Mouse (Mus musculus): ENCODE measurements at regions not wholly inside any gene's neighbourhood (a gene's known extent, or its start where the extent isn't known, plus 50 kb on each side); places are given as distances from the start of the nearest gene placed in this dataset.

DNA sequence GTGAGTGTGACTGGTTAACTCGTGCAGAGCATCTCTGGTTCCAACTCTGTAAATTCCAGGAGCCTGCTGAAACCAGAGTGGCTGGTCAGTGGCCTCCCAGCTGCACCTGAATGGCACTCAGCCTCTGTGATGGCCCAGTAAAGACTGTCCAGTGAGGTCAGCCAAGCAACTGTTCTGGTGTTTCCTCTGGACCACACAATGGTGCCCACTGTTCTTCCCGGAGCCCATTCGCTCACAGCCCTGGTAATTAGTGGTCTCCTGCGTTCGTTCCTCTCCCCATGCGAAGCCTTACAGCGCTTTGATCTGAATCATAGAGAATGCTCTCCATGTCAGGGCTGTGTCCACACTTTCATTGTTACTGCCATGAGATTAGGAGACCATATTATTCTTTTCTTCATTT is 75.5 kb downstream of the Enkur start:
- DNase-seq: no peak

DNA sequence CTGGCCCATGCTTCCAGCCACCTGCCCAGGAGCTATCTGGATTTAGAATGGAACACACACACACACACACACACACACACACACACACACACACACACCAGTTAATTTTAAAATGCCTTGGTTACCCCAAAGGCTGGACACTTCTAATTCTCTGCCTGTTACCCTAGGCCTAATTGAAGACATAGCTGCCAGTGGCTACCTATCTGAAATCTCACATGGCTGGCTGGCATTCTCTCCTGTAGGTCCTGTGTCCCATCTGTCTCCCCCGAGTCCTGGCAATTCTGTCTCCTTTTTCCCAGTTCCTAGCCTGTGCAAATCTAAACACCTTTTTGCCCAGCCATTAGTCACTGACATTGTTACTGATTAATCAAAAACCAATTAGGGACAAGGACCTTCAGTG is 78.6 kb downstream of the Enkur start:
- DNase-seq: no peak

DNA sequence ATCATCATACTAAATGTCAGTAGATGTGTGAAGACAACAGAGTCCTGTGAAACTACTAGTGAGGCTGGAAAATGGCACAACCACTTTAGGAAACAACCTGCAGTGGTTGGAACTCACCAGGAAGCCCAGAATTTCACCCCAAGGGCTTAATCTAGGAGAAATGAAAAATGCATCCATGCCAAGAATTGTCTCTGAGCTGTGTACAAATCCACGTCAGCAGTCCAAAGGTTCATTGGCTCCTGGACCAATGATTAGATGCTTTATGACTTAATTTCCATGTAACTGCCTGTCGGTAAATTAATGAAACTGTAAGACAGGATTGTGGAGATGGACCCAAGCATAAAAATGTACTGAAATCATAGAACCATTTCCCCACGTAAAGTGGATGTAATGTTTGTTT is 82.7 kb downstream of the Enkur start:
- DNase-seq: no peak

DNA sequence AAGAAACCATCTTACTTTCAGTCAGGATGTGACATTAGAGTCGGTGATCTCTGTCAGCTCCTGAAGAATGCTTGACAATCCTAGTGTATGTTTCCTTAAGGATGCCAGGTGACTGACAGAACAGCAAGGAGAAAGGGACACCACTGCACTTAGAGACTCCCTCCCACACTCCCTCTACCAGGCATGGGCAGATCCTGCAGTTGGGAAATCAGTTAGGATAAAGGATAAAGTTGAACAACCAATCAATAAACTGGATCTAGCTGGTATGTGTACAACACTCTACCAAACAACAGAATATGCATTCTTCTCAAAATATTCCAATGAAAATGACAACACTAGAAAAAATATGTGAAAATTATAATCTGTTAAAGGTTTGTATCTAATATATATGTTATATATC is 83.5 kb downstream of the Enkur start:
- DNase-seq: no peak

DNA sequence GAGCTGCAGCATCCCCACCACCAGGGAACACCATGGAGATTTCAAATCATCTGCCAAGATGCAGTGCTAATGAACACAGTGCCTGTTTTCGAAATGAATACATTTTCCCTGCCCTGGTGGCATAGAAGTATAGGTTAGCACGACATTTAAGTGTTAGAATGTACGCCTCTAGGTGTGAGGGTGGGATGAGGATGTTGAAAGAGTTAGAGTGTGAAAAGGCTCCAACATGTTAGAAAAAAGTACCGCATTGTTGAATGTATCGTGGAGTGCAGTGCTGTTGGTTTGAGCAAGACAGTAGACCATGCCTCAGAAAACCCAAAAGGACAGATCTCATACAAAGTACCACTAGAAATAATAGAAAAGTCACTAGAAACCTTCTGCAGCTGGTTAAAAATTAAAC is 88.3 kb downstream of the Enkur start:
- no peak for DNase-seq

DNA sequence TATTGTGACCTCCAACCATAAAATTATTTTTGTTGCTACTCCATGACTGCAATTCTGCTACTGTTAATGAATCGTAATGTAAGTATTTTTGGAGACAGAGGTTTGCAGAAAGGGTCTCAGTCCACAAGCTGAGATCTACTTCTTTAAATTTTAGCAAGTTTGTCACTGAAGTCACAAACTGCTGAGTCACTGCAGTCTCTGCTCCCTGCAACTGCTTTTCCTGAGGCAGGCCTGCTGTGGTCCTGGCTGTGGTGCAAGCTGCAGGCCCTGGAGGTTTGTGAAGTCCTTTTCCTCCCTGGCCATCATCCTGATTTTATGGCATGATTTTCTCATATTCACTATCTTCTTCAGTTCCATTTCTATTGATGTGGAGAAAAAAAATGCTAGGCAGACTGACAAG is 93.6 kb downstream of the Enkur start:
- no peak for DNase-seq

DNA sequence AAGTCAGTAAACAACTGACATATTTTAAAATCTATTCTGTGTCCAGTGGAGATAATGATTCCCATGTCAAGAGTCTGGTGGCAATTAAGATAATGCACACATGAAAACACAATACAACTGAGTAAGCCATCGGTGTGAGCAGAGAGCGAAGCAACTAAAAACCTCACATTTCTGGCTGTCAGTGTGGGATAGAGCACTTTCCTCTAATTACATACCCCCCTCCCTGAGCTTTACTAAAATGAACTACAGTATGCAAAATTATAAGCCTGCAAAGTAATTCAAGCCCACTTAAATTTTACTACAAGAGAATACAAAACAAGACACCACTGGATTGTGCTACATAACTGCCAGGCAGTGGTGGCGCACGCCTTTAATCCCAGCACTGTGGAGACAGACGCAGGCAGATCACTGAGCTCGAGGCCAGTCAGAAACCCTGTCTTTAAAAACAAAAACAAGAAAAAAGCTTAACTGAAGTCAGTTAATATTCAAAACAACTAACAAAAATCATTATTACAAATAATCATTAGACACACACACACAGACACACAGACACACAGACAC is 104.8 kb downstream of the Enkur start:
- DNase-seq: no peak

DNA sequence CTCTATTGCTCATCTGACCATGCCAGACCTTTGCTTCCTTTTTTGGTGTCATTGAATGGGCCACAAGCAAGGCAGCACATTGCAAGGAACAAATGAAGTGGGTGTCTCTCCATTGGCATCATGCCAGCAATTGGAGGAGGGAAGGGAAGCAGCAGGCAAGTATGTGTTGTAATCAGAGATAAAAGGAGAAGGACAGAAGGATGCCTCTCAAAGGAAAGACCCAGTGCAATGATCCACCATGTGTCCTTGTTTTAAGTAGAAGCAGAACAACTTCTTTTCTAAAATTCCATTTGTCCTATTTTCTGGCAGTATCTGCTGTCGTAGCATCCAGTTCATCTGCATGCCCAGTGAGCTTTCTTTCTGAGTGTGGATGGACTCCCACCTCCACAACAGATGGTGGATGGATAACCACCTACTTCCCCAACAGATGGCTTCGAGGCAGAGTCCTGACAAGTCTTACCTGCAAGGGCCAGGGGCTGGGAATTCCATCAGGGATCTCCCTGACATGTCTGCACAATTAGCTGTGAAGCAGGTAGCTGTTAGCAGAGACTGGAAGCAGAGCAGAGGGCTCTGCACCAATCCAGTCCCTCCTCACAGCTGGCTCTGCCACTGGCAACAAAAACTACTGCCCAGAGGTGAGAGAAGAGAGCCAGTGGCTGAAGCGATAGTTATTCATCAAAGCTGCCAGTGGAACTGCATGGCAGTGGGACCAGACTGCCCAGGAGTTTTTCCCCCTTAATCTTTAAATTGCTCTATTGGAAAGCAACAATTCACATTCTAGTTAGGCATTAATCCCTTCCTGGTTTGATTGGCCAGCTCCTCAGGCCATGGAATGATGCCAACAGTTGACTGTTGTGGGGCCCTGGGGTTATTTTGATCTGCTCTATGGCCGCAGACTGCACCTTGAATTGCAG is 113.8 kb downstream of the Enkur start:
- DNase-seq: peak; percentile 22

DNA sequence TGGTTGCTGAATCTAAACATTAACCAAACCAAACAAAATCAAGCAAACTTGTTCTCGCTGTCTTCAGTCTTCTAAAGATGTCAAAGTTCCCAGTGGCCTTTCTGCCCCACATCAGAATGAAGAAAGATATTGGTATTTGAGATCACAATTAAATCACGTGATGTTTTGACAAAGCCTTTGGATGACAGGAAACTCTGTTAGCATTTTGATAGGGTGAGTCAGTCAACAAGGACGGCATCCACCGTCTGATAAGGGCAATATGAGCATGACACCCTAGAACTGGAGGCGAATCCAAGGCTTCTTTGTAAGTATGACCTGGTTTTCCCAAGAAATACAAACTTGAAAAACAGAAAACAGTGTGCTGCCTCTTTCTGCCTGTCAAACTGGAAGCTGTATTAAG is 116.8 kb upstream of the Arhgap21 start:
- DNase-seq: no peak

DNA sequence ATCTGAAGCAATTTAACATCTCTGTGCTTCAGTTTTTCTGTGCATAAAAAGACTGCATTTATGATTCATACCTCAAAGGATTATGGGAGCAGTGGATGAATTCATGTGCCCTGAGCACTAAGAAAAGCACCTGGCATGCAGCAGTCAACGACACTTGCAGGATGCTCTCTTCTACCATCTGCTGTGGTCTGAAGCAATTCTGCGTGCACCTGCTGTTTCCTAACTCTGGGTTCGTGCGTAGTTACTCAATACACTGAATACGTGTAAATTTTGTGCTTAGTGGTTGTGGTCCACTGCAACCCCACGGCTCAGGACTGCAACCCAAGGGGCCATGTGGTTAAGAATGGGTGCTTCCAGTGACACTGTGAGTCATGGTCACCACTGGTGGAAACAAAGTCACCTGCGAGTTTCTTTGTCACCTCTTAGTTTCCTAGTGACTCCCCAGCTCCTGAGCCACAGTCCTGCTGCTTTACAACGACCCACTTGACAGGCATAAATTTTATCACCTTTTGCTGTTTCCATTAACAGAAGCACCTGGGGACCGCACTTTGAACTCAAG is 98.7 kb upstream of the Arhgap21 start:
- DNase-seq: no peak

DNA sequence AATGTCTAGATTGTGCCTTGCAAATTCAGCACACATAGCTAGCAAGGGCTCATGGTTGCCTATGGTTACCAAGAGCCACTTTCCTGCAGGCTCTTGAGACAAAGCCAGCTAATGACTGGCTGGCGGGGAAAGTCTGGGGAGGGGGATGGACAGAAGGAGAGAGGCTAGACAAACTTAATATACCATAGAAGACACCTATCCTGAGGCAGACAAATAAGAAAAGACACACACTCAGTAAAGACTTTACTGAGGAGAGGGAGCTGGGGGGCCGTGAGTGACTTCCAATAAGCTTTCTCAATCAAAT is 91.6 kb upstream of the Arhgap21 start:
- DNase-seq: no peak

DNA sequence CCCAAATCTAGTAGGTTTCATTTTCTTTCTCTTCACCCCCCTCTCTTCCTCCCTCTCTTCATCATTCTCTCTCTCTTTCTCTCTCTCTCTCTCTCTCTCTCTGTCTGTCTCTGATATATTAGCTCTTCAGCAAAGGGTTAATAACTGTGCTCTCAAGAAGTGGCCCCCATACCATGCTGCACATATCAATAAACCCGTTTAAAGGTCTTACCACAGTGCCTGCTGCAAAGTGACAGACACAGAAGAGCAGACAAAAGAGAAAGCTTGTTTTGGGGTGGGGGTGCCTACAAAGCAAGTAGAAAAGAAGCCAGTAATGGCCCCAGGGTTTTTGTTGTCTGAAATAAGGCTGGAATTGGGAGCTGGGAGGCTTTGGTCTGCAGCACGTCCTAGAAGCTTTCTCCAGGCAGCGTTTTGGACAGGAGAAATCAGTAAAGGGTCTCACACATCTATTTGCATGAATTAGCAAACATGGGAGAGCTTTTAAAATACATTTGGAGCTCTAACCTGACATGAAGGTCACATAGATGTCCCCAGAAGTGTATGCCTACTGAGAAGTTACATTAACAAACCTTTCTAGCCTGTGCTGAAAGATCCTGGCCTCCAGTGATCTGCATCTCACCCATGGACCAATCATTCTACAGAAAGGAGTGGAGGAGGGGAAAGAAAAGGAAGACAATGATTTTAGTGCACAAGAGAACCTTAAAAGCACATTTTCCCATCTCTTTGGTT is 91.1 kb upstream of the Arhgap21 start:
- no peak for DNase-seq

DNA sequence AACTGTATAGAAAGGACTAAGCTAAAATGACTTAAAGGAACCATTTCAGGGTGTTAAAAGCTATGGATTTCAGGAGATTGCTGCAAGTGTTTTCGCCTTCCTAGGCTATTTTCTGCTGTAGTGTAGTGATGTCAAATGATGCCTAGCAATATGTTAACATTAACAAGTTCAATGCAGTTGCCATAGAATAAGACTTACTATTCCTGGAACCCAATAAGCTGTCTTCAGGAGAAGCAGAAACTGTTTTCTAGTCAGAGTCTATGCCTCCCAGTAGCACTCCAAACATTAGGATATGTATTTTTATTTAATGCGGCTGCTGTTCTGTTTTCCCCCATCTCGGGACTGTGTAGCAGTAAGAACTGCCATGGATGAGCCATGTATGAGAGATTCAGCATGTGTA is 90.3 kb upstream of the Arhgap21 start:
- DNase-seq: no peak

DNA sequence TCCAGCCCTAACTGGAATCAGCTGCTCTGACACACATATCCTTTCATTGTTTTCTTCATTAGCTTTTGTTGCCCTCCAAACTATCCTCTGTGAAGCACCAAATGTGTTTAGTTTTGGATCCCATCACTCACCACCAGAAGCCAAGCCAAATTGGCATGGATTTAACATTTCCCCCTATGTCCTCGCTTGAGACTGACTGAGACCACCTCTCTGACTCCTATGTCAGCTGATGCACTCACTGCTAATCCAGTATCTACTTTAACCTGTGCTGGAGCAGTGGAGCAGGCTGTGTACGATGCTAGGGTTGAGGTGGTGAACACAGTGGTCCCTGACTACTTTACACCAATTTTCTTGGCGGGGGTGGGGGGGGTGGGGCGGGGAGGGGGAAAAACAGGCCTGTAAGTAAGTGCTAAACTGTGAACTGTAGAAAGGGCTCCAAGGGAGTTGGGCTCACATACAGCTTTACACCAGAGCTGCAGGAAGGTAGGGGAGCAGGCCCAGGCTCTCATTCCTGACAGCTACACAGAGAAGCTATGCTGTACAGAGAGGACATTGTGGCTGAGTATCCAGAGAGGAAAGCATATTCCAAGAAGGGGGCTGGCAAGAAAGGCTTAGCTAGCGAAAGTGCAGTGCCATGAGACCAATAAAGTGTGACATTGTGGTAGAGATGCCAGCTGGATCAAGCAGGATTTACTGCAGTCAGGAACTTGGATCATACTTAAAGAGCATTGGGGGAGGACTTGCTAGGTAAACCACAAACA is 87.9 kb upstream of the Arhgap21 start:
- DNase-seq: no peak

DNA sequence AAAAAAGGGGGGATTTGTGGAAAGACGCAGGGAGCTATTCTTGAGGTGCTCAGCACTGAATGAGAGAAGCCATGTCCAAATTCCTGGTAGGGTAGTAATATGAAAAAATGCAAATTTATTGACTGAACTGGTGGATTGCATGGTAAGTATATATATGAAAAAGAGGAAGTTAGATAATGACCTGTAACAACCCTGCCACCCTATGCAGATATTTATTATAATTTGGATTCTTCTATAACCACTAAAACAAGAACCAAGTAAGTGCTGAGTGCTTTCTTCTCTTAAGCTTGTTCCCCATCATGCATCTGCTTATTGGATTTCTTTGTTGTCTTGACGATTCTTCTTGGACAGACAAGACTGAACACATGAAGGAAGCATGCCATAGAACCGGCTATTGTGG is 86.7 kb upstream of the Arhgap21 start:
- DNase-seq: no peak

DNA sequence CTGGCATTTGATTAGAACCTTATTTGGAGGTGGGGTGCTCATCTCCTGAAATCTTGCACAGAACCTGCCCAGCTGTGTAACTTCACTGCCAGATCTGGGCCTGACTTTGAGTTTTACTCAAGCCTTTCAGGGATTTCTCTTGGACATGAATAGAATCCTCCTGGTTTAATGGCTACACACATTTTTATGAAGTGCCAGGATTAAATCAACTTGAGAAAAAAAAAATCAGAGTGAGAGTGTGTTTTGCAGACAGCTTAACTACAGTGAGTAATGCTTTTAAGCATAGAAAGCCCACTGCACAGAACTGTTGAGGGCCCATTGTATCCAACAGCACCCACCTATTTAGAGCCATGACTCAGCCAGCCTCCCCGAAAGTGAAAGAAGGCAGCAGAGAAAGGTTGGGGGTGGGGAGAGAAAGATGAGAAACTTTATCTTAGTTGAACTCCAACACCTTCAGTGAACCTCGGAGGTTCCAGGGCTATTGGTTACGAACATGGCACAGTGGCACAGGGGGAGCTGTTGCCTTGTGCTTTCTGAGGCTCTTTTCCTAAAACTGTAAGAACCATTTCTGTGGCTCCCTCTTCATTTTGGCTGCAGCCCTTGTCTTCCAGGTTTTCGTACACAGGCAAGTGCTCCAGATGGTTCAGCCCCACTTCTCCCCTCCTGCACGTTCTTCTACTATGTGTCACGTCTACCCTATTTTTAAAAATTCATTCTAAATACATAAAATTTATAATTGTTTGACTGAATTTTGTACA is 85.8 kb upstream of the Arhgap21 start:
- no peak for DNase-seq

DNA sequence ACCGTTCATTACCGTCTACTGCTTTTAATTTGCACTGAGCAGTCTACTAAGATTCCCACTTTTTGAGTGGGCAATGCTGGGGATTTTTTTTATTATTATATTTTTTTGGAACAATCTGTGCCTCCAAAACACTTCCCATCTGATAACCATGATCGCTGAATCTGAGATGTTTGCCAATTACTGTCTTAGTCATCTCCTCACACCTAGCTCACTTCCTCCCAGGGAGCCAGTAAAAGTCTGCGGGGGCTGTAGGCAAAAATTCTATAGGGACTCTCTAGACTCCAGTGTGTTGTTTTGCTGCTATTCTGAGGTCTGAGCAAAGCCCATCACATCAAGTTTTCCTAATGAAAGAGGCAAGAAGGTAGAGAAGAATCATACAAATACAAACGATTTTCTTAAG is 84.9 kb upstream of the Arhgap21 start:
- no peak for DNase-seq

DNA sequence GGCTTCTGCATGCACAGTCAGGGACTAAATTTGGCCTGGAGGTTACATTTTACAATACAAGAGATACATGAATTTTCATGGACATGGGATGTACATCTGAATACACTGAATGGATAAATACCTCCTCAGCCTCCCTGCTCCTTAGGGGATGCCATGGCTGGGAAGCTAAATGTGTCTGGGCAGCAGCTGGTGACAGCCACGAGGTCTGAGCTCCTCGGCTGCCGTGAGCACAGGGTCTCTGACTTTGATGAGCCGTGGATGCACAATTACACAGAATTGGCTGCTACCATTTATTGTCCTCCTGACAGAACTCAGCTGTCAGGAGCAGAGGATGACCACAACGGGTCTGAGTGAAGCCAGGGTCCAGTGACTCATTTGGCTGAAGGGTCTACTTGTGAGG is 80.3 kb upstream of the Arhgap21 start:
- DNase-seq: no peak

DNA sequence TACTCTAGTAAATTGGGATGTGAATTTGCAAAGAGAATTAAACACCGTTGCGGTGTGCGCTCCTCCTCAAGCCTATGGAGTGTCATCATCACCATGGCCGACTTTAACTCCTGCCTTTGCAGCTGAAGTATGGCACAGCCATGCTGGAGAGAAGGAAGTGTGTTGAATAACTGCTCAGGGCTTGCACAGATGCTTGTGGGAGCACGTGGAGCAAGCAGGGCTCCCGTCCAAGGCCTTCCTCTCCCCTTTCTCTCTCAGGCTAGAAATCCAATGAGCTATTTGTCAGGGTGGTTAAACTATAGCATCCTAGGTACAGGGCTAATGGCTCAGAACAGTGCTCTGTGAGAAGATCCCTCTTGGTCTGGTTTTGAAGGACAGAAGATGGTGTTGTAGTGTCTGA is 79.5 kb upstream of the Arhgap21 start:
- DNase-seq: no peak

DNA sequence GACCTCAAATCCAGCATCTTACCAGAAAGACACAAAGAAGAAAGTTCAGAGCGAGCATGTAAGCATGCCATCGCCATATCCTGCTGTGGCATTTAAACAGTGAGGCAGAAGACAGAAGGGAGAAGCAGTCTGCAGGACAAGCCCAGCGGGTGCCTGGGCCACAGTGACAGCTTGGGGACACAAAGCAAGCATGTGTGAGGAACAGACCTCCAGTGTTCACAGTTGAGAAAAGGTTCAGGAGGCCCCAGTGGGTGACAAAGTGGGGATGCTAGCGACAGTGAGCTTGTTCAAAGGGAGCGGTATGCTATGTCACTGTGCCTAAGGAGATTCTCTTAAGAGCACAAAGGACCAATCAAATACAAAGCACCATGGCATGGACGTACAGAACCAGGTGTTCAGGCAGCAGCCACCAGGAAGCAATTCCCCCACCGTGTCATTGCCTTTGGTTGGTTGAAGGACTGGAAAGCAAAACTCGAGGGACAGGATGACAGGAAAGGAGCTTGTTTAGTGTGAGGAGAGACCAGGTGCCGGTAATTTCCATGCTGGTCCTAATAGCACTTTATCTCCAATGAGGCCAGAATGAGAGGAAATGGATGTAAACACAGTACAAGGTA is 77.9 kb upstream of the Arhgap21 start:
- no peak for DNase-seq

DNA sequence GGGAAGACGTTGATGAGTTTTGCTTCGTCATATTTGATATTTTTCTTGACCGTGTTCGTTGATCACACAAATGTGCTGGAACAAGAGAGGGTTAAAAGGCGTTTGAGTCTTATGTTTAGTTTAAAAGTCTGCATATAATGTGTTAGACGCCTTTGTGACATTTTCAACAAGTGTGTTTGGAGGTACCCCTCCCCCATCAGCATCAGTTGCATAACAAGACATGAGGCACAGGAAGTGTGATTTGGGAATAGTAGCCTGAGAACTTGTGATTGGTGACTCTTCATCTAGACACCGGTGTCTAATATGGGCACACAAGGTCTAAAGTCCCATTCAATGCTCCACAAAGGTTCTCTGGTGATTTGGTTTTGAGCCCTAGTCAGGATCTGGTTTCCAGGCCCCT is 76.1 kb upstream of the Arhgap21 start:
- no peak for DNase-seq

DNA sequence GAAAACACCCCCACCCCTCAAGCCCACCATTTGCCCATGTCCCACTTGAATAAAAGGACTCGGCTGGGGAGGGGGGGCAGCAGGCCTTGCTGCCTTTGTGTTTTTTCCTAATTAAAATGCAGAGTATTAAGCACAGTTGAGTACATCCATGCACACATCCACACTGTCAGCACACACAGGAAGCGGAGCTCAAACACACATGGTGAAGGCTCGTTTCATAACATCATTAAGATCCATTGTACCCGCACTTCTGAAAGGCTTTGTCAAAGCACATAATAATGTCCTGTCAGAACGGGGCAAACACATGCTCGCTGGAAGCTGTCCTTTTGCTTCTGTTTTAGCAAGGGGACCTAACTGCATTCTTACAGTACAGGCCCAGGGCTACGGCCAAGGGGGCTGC is 75.3 kb upstream of the Arhgap21 start:
- DNase-seq: no peak
